Mouse (Mus musculus) olfactory bulb, adult 2 months (tissue): Measurements from ENCODE around the gene Slc6a21.

Experiments used
- CTCF ChIP-seq: fragments of 200-500 bp; IDR thresholded peaks from 2 replicates; pipeline ENCODE4 v1.5.1; 2012; ENCODE audit warnings: low read depth, mild to moderate bottlenecking, low read length, moderate library complexity; ENCODE audit not compliant: insufficient read depth
- POLR2A ChIP-seq: fragments of 200-500 bp; IDR thresholded peaks from 2 replicates; pipeline ENCODE4 v1.6.1; 2012; ENCODE audit warnings: mild to moderate bottlenecking, low read depth, low read length, moderate library complexity; ENCODE audit not compliant: insufficient read depth

- no peak for TF ChIP-seq CTCF
- TF ChIP-seq POLR2A: no peak
These were observed 59.0 kb downstream of the Slc6a21 start for GRCm38 (mm10) chr7:45336319-45336718.
